Mouse (Mus musculus) kidney, postnatal 25 days (tissue): ENCODE results near the gene Bin2.

ENCODE experiments used
- DNase-seq, 2 experiments: peaks; one replicate each; pipeline ENCODE4 v3.0.0; 2021; ENCODE audit warnings: mixed read lengths in 2 of 2

The Bin2 gene

DNA sequence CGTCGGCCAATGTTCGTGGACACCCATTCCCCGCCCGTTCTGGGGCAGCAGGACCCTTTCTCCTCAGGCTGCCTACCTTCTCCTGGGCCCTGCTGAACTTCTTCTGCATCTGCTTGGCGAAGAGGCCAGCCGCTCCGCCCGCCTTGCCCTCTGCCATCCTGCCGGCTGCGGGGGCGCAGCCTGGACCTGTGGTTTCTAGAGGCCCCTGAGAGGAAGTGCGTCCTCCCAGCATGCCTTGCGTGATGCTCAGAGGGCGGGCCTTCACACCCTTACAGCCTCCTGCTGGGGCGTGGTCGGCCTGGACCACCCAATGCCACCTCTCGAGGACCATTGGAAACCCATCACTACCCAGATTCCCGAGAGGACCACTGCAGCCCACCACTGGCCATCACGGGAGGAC, at the start of gene Bin2:
Bin2 (minus strand) TSS at position 217 of the 400 bp plus-strand sequence.
- DNase-seq = no peak

DNA sequence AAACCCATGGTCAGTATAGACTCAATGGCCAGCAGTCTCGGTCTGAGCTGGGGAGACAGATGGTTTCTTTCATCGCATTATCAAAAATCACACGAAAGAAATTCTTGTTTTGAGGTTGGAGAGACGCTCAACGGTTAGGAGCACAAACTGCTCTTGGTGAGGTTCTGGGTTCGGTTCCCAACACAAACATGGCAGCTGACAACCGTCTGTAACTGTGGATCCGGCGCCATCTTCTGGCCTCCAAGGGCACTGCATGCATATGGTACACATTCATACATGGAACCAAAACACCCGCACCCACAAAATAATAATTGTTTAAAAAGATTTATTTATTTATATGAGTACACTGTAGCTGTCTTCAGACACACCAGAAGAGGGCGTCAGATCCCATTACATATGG, 49.2 kb upstream of the Bin2 start:
- peak in 1 of 2 experiments; percentile 24 for DNase-seq

DNA sequence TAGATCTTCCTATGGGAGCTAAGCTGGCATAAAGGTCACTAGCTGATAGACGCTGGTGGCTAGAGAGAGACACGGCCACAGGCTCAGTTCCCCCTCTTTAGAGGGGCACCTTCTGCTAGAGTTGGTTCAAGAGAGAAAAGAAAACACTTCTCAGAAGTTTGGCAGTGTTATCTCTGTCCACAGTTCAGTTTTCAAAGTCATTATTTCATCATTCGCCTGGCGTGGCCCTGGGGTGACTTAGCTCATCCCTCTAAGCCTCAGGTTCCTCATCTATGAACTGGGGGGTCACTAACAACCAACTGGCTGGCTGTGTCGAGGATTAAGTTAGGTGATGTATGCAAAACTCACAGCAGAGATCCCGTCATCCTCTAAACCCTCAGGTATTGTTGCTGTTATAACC, 48.6 kb upstream of the Bin2 start:
- no peak for DNase-seq

DNA sequence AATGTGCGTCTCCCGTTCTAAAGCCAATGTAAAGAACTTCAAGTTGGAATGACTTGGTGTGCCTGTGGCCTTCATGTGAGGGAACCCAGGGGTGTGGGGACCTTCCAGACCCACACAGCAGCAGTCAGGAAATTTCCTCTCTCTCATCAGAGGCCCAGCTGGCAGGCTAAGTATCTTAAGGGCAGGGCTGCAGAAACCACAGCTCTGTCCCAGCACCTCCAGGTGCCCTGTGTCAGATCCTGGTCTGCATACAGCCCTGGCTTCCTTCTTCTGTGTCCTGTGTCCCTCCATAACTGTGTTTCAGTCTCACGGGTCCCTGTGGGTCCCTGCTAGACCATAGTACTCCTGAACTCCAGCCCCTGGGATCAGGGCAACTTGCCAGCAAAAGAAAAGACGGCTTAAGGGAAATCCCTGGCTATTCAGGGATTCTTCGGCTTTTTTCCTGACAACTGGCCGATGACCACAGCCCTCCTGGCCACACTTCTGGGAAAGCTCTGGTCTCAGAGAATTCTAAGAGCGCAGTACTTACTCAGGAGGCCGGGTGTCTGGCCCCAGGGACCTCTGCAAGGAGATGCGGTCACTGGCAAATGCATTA, 46.1 kb upstream of the Bin2 start:
- peak; percentile 32 to 54 for DNase-seq

DNA sequence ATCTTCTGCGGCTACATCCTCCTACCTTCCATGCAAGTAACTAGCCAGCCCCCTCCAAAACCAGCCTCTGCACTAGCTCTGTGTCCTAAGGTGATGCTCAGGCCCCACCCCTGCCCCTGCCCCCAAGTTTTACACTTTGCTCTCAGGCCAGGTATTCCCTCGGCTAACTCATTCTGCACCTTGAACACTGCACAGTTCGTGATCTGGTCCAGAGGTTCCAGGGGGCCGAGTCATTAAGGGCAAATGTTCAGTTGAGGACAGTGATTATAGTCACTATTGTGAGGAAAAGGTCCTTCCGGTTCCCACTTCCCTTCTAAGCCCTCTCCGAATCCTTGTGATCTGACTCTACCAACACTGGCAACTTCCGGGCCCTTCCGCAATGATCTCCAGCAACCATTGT, 45.1 kb upstream of the Bin2 start:
- peak; percentile 18 to 42 for DNase-seq

DNA sequence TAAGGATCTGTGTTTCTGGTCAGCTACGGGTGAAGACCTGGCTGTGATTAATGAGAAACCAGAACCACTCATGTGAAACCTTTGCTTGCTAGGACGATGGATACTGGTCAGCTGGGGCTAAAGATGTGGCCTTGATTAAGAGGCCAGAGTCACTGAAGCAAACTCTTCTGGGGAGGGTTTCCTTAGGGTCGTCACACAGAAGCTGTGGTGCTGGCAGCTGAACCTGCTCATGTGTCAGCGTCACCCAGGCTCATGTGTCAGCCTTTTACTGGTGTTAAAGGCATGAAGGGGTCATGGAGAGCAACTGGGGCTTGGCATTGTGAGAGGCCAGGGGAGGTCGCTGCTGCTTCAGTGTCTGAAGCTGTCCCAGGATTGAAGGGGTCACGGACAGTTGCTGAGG, 41.5 kb upstream of the Bin2 start:
- DNase-seq = peak; percentile 57 to 78

DNA sequence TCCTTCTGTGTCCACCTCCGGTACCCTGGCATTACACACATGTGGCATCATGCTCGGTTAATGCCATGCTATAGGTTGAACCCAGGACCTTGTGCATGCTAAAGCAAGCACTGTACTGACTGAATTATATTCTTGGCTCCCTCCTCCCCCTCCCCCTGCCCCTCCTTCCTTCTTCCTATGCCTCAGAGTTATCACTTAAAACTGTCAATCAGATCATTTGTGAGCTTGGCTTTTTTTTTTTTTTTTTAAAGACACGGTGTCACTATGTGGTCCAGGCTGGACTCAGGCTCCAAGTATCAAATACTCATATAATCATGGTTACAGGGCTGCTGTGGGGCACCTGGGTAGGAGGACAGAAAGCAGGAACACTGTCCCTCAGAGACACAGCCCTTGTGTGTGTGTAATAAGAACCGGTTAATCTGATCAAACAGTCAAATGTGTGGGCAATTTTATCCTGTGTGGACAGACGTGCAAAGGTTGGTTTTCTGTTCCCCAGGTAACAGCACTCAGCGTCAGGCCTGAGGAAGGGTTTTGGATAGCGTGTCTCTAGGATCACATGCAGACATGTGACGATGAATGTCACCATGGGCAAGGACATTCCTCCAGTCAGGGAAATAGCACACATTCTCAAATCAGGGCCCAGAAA, 39.2 kb upstream of the Bin2 start:
- no peak for DNase-seq

DNA sequence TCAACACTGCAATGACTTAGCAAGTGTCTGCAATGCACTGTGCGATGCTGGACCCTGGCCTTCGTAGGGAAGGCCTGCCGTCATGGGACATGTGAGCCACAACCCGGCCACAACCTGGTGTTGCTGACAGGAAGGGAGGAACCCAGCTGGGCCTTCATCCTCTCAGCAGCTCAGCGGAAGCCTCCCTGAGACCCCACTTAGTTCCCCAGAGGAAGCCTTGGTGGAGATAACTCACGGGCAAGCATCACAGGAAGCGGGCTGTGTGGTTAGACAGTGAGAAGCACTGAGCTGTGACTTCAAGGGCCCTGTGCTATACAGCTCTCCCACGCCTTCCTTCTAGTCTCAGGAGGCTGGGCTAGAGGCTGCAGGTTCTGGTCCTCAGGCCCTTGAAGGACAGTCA, 36.9 kb upstream of the Bin2 start:
- DNase-seq = no peak

DNA sequence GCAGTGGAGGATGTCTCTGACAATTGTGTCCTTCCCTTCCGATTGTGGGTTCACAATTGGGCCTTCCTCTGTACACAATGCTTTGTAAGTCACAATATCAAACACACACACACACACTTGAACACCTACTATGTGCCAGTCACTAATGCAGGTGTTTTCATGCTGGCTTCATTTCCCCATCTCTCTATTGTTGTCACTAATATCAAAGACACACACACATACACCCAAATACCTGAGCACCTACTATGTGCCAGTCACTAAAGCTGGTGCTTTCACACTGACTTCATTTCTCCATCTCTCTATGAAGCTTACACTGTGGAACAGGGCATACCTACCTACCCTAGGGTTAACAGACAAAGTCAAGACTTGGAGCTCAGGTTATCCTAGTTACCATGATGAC, 36.0 kb upstream of the Bin2 start:
- DNase-seq = no peak

DNA sequence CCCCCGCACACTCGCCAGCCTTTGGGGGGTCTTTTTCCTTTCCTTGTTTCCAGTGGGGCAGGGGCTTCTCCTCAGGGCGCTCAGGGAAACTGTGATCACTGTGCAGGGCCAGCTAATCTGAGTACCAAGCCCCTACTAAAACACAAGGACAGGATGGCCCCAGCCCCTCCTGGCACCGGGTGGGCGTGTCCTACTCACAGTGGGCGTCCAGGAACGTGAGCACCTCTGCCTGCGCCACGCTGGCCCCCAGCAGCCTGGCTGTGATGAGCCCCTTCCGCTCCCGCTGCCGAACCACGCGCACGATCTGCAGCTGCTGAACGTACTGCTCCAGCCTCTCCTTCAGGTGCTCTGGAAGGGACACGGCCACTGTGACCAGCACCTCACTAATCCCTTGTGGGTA, 34.6 kb upstream of the Bin2 start:
- no peak for DNase-seq

DNA sequence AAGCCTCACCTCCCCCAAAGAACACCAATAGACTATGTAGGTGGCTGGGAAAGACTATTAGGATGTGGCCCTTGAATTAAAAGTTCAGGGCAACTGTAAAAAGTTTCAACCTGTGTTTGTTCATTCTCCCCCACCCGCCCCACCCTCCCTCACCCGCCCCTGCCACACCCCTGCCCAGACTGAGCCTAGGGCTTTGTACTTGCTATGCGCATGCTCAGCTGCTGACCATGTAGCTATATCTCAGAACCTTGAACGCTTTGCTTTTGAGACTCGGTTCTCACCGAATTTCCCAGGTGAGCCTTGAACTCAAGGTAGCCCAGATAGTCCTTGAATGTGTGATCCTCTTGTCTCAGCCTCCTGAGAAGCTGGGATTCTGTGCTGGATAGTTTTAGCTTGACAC, 32.5 kb upstream of the Bin2 start:
- DNase-seq = no peak

DNA sequence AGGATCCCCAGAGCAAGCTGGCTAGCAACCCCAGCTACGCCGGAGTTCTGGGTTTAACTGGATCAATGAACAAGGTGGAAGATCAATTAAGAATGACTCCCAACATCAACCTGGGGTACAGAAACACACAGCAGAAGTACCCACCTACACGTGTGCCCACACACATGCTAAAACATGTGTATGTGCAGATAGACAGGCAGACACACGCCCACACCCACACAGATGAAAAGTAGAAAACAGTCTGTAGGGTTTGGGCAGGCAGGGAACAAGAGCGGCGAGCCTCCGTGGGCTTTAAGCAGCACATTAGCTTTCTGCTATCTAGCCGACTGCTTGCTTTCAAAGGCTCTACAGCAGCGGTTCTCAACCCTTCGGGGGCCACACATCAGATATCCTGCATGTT, 31.8 kb upstream of the Bin2 start:
- no peak for DNase-seq

DNA sequence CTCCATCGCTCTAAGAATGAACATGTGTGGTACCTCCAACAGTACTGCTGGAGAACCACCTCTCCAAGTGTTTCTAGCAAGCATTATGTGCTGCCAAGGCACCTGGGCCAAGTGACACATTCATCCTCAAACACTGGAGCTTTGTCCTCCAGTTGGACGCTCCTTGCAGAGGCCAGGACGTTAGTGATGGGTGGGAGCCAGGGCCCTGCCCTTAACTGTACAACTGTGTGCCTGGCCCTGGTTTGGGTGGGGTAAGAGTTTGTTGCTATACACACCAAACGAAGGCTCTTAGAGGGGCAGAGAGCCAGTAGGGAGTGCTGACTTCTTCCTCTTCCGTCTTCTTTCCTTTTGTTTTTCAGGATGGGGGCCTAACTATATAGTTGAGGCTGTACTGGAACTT, 31.1 kb upstream of the Bin2 start:
- DNase-seq = no peak

DNA sequence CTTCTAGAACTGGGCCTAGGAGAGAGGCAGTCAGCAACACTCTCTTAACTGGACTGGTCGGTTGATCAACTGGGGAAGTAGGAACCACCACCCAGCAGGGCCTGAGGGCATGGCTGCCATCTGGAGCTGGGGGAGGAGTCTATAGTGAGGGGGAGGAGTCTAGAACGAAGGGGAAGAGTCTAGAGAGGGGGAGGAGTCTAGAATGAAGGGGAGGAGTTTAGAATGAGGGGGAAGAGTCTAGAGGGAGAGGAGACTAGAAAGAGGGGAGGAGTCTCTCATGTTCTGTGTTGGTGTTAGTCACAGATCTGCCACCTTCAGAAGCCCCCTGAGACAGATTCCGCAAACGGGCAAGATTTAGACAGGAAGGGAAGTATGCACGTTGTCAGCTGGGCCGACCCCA, 30.0 kb upstream of the Bin2 start:
- no peak for DNase-seq

DNA sequence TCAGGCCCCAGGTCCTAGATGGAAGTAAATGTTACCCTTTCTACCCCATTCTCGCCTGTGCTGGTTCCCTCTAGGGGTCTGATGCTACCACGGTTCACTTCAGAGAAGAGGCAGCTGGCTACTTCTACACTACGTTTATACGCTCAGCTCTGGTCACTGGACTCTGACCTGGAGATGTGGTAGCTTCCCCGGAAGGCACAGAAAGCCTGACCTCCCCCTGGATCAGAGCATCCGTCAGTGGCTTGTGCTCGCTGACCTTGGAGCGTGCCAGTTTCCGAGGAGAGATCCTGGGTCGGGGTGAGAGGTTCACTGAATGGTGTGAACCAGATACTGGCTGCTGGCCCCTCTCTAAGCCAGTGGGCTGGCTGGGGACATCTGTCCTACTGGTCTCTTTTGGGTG, 28.7 kb upstream of the Bin2 start:
- DNase-seq = peak; percentile 28 to 64

DNA sequence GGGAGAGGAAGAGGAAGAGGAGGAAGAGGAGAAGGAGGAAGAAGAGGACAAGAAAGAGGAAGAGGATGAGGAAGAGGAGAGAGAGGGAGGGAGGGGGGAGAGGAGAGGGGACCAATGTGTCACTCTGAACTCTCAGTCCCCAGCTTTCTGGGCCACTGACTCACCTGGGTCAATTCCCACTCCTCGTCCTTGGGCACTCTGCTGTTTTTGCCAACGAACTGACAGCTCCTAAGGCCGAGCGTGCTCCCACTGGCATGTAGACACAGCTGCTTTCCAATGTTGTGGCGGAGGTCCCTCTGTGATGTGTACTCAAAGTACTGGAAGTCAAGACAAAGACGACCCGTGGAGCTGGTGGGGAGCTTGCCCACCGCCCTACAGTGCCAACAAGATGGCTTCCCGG, 25.1 kb upstream of the Bin2 start:
- no peak for DNase-seq

DNA sequence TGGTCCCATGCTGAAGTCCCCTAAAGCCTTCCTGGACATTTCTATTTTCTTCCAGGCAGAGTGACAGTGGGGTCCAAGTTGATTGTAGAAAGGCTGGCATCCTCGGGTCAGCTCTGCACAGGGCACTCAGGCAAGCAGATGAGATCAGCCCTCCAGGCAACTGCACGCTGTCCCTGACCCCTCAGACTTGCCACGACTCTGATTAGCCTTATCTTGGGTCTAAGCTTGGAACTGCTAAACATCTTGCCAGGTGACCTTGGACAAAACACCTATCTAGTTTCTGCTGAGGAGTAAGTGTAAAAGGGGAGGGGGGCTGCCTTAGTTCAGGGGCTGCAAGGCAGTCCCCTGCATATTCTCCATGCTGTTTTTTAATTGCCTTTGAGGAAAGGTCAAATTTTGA, 22.6 kb upstream of the Bin2 start:
- no peak for DNase-seq

DNA sequence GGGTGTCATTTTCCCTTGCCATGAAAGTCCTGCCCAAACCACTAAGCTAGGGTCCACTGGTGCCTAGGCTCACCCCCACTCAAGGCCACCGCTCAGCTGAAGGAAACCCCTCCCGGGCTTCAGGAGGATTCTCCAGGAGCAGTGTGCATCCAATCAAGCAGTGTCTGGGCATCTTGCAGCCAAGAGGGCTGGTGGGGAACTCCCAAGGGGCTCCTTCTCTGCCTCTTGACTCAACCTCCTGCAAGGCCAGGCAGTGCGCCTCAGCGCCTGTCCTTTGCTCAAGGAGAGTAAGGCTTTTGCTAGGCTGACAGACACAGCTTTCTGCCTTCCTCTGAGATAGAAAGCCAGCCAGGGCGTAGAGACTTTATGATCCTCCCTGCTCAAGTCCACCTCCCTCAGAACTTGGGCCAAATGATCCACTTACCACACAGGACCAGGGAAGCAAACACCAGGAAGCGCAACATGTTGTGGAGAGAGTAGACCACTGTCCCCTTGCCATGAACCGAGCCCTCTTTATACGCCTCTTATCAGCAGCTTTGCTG, 18.1 kb upstream of the Bin2 start, which contains the start of gene Cela1:
Cela1 (minus strand) TSS at position 492 of the 542 bp plus-strand sequence.
- DNase-seq = no peak

DNA sequence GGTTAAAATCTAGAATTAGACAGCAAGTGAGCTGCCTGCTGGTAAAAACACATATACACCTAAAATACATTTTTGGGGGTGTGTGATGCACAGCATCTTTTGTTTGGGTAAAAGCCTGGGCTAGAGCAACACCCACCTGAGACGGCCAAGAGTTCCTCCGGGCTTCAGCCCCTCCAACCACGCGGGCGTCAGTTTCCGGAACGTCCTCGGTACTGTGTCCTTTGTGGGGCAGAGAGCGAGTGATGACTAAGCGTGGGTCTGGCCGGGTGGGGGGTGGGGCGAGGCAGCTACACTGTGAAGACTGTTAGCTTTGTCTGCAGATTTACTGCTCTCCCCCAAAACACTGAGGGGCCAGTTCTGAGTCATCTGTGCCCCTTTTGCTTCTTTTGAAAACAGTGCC, 17.6 kb upstream of the Bin2 start:
- DNase-seq = no peak

DNA sequence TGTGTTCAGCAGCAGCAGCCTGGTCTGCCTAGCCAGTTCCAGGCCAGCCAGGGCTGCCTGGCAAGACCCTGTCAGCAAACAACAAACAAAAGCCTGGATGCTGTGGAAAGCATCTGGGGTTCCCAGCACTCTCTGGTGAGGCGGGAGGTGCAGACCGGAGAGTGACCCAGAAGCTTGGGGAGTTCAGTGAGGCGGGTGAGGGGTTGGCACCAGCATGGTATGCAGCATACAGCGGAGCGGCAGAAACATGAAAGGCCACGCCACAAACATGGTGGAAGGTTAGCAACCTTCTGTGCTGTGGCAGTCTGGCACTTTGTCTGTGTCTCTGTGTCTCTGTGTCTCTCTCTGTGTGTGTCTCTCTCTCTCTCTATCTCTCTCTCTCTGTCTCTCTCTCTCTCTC, 17.1 kb upstream of the Bin2 start:
- DNase-seq = no peak

DNA sequence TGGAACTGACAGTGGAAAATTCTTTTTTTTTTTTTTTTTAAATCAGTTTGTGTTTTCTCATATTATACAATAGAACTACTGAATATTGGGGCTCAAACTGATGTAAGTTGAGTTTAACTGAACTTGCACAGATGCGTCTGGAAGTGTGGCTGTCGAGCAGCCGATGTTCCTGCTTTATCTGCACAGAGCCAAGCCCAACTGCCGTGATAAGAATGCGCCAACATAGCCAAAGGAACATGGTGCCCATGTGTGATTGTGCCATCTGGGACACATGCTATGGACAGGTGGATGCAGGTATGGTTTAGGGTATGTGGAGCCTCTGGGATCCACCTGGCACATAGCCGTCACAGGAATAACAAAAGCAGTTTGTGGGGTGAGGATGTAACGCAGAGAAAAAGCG, 16.5 kb upstream of the Bin2 start:
- DNase-seq = no peak

DNA sequence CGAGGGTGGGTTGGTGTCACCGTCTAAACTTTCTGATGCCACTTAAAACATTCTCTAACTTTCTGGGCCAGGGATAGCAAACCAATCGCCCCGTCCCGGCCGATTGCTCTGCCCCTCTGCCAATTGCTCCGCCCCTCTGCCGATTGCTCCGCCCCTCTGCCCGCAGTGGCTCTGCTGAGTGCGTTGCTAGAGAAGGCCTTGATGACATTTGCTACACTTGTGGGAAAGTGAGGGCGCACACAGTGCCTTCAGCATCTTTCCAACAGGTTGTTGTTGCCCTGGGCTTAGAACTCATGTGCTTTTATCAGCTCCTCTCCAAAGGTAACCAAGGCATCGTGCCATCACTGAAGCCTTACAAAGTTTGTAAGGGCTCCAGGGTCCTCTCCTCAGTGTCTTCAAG, 15.9 kb upstream of the Bin2 start:
- DNase-seq = no peak

DNA sequence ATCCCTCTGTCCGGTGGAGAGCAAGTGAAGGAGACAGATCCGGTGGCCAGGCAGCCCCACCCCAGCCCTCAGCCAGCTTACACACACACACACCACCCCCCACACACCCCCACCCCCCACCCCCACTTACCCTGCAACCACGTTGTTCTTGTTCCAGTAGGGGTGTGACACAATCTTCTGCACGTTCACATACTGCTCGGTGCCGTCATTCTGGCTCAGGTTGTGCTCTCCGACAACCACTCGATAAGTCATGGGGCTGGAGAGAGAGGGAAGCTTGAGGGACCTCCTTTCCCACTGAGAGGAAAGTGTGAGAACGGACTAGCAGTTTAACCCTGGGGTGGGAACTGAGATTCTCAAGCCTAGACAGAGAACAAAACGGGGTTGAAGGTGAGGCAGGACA, 15.1 kb upstream of the Bin2 start:
- DNase-seq = no peak

DNA sequence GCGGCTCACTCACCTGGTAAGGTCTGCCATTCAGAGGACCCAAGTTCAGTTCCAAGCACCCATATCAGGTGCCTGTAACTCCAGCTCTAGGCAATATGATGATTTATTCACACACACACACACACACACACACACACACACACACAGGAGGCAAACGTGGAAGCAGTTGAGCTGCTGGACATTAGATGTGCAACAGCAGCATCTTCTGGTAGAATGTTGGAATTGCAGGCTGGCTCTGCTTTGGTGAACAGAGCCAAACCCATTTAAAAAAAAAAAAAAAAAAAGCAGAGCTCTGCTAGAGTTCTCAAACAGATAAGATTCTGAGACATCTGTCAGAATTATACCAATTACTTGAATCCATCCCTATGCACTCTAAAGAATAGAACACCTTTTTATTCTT, 13.7 kb upstream of the Bin2 start:
- peak; percentile 84 to 93 for DNase-seq

DNA sequence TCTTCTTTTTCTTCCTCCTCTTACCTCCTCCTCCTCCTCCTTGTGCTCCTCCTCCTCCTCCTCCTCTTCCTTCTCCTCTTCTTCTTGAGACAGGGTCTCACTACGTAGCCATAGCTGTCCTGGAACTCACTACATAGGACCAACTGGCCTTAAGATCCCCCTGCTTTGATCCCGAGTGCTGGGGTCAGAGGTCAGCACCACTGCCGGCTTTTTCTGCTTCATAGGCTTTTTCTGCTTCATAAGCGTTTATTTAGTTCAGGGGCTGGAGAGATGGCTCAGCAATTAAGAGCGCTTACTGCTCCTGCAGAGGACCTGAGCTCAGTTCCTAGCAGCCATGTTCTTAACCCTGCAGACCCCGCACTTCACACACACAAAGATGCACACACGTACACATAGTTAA, 12.4 kb upstream of the Bin2 start:
- DNase-seq = peak; percentile 74 to 87
